Mouse (Mus musculus): ENCODE data around the gene Ect2. TPM values are rescaled to one million over a fixed set of nuclear protein-coding genes. Genes with fewer than 3 reads are reported as not detected.

Gene Ect2
- polyA plus RNA-seq, 1 experiment from 2014 or later, result 52.3 TPM

DNA sequence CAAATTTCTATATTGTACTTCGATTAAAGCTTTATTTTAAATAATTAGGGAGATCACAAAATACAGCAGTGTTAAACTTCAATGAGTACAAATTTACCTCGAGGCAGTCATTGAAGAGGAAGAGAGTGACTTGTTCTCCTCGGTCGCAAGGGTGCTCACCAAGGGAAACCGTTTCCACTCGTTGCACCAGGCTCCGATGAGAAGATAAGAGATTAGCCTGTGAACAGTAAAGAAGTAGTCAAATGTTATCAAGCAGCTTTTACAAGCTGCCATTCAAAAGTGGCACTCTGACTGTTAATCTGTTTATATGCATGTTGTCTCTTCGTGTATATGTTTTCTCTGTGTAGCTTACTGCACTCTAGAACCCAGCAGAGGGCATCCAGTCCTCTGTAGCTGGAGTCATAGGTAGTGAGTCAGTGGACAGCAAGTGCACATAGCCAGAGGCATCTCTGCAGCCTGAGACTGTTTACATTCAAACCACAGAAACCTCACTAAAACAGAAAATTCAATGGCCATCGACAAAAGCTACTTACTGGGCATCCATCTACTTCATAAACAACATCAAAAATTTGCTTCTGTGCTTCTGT is 31.7 kb downstream of the Ect2 start:
- H3K27me3 ChIP-seq (ENCODE audit: control insufficient read depth, insufficient read depth, low read length), result no peaks in the 10 kb centered on the region
- H3K4me1 ChIP-seq (ENCODE audit: control insufficient read depth in 2 of 2, insufficient read depth in 2 of 2, low read length in 2 of 2), result no peaks in the 10 kb centered on the region
- WGBS, result 74% methylated on average over 9 of the region's 9 CpGs
- no peak overlapping the region for H3K27ac ChIP-seq (replicated peaks in 1 of 2; ENCODE audit: control insufficient read depth in 1 of 2, insufficient read depth in 1 of 2, low read depth in 2 of 2, low read length in 2 of 2)
- no peak overlapping the region for H3K4me3 ChIP-seq (ENCODE audit: control insufficient read depth in 1 of 2, insufficient read depth in 1 of 2, low read depth in 1 of 2, low read length in 2 of 2)
- no peak overlapping the region for H3K9ac ChIP-seq (ENCODE audit: low read length)
- no peak for ATAC-seq (ENCODE audit: insufficient number of reproducible peaks, insufficient read depth, low FRiP score, low read depth)
- H3K9me3 ChIP-seq (ENCODE audit: control insufficient read depth, low read length), result no peaks in the 10 kb centered on the region
- H3K4me2 ChIP-seq (ENCODE audit: low read length), result no peak overlapping the region
- H3K36me3 ChIP-seq (ENCODE audit: control insufficient read depth, insufficient read depth, low read length), result peaks cover 90% of the 10 kb centered on the region

GRCm38 (mm10) chr3:27120932-27121331 is 32.7 kb downstream of the Ect2 start:
- no peaks in the 10 kb centered on the region for H3K9me3 ChIP-seq (ENCODE audit: control insufficient read depth, low read length)
- no peak overlapping the region for H3K4me2 ChIP-seq (ENCODE audit: low read length)
- H3K4me1 ChIP-seq (ENCODE audit: control insufficient read depth in 2 of 2, insufficient read depth in 2 of 2, low read length in 2 of 2), result no peaks in the 10 kb centered on the region
- WGBS, result 79% methylated on average over 6 of the region's 6 CpGs
- no peak overlapping the region for H3K9ac ChIP-seq (ENCODE audit: low read length)
- no peak overlapping the region for H3K4me3 ChIP-seq (ENCODE audit: control insufficient read depth in 1 of 2, insufficient read depth in 1 of 2, low read depth in 1 of 2, low read length in 2 of 2)
- ATAC-seq (ENCODE audit: insufficient number of reproducible peaks, insufficient read depth, low FRiP score, low read depth), result no peak
- no peak overlapping the region for H3K27ac ChIP-seq (replicated peaks in 1 of 2; ENCODE audit: control insufficient read depth in 1 of 2, insufficient read depth in 1 of 2, low read depth in 2 of 2, low read length in 2 of 2)
- no peaks in the 10 kb centered on the region for H3K27me3 ChIP-seq (ENCODE audit: control insufficient read depth, insufficient read depth, low read length)
- peaks cover 90% of the 10 kb centered on the region for H3K36me3 ChIP-seq (ENCODE audit: control insufficient read depth, insufficient read depth, low read length)

- no peak overlapping the region for H3K27ac ChIP-seq (replicated peaks in 1 of 2; ENCODE audit: control insufficient read depth in 1 of 2, insufficient read depth in 1 of 2, low read depth in 2 of 2, low read length in 2 of 2)
- H3K4me2 ChIP-seq (ENCODE audit: low read length), result no peak overlapping the region
- H3K9me3 ChIP-seq (ENCODE audit: control insufficient read depth, low read length), result no peaks in the 10 kb centered on the region
- no peak overlapping the region for H3K4me3 ChIP-seq (ENCODE audit: control insufficient read depth in 1 of 2, insufficient read depth in 1 of 2, low read depth in 1 of 2, low read length in 2 of 2)
- H3K9ac ChIP-seq (ENCODE audit: low read length), result no peak overlapping the region
- H3K4me1 ChIP-seq (ENCODE audit: control insufficient read depth in 2 of 2, insufficient read depth in 2 of 2, low read length in 2 of 2), result no peaks in the 10 kb centered on the region
- ATAC-seq (ENCODE audit: insufficient number of reproducible peaks, insufficient read depth, low FRiP score, low read depth), result no peak
- WGBS, result 80% methylated on average over 4 of the region's 4 CpGs
- H3K36me3 ChIP-seq (ENCODE audit: control insufficient read depth, insufficient read depth, low read length), result peaks cover 80% of the 10 kb centered on the region
- no peaks in the 10 kb centered on the region for H3K27me3 ChIP-seq (ENCODE audit: control insufficient read depth, insufficient read depth, low read length)
Measured at GRCm38 (mm10) chr3:27118227-27118626, 35.5 kb downstream of the Ect2 start.

DNA sequence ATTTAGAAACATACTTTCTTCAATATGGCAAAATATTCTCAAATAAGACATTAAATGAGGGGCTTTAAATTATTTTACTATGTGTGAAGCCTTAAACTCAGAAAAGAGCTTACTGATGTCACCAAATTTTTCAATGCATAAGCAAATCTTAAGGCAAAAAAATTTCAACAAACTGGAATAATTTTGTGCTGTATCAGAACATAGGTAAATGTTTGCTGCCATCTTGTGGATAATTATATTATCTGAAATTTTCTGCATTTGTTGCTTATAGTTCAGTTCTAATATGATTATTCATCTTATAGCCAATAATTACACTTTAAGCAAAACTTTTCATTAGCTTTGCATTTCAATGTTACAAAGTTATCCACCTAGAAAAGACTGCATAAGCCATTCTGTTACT is 42.8 kb downstream of the Ect2 start:
- H3K4me2 ChIP-seq (ENCODE audit: low read length), result no peak overlapping the region
- H3K4me1 ChIP-seq (ENCODE audit: control insufficient read depth in 2 of 2, insufficient read depth in 2 of 2, low read length in 2 of 2), result no peaks in the 10 kb centered on the region
- no peaks in the 10 kb centered on the region for H3K9me3 ChIP-seq (ENCODE audit: control insufficient read depth, low read length)
- ATAC-seq (ENCODE audit: insufficient number of reproducible peaks, insufficient read depth, low FRiP score, low read depth), result no peak
- H3K9ac ChIP-seq (ENCODE audit: low read length), result no peak overlapping the region
- no peak overlapping the region for H3K27ac ChIP-seq (replicated peaks in 1 of 2; ENCODE audit: control insufficient read depth in 1 of 2, insufficient read depth in 1 of 2, low read depth in 2 of 2, low read length in 2 of 2)
- no peaks in the 10 kb centered on the region for H3K27me3 ChIP-seq (ENCODE audit: control insufficient read depth, insufficient read depth, low read length)
- no peak overlapping the region for H3K4me3 ChIP-seq (ENCODE audit: control insufficient read depth in 1 of 2, insufficient read depth in 1 of 2, low read depth in 1 of 2, low read length in 2 of 2)
- H3K36me3 ChIP-seq (ENCODE audit: control insufficient read depth, insufficient read depth, low read length), result peaks cover 70% of the 10 kb centered on the region

GRCm38 (mm10) chr3:27109109-27109508 is 44.6 kb downstream of the Ect2 start:
- Histone ChIP-seq H3K4me2 (ENCODE audit: low read length) (no peak overlapping the region), H3K27me3 (ENCODE audit: control insufficient read depth, insufficient read depth, low read length) (no peaks in the 10 kb centered on the region), H3K36me3 (ENCODE audit: control insufficient read depth, insufficient read depth, low read length) (peaks cover 71% of the 10 kb centered on the region), H3K4me1 (ENCODE audit: control insufficient read depth in 2 of 2, insufficient read depth in 2 of 2, low read length in 2 of 2) (no peaks in the 10 kb centered on the region), H3K9me3 (ENCODE audit: control insufficient read depth, low read length) (no peaks in the 10 kb centered on the region), H3K27ac (replicated peaks in 1 of 2; ENCODE audit: control insufficient read depth in 1 of 2, insufficient read depth in 1 of 2, low read depth in 2 of 2, low read length in 2 of 2) (no peak overlapping the region), H3K4me3 (ENCODE audit: control insufficient read depth in 1 of 2, insufficient read depth in 1 of 2, low read depth in 1 of 2, low read length in 2 of 2) (no peak overlapping the region), H3K9ac (ENCODE audit: low read length) (no peak overlapping the region)
- 89% methylated on average over 4 of the region's 4 CpGs for WGBS
- no peak for ATAC-seq (ENCODE audit: insufficient number of reproducible peaks, insufficient read depth, low FRiP score, low read depth)

GRCm38 (mm10) chr3:27107142-27107541 is 46.5 kb downstream of the Ect2 start:
- no peaks in the 10 kb centered on the region for H3K9me3 ChIP-seq (ENCODE audit: control insufficient read depth, low read length)
- no peak for ATAC-seq (ENCODE audit: insufficient number of reproducible peaks, insufficient read depth, low FRiP score, low read depth)
- H3K4me3 ChIP-seq (ENCODE audit: control insufficient read depth in 1 of 2, insufficient read depth in 1 of 2, low read depth in 1 of 2, low read length in 2 of 2), result no peak overlapping the region
- peaks cover 77% of the 10 kb centered on the region for H3K36me3 ChIP-seq (ENCODE audit: control insufficient read depth, insufficient read depth, low read length)
- no peaks in the 10 kb centered on the region for H3K27me3 ChIP-seq (ENCODE audit: control insufficient read depth, insufficient read depth, low read length)
- H3K4me2 ChIP-seq (ENCODE audit: low read length), result no peak overlapping the region
- no peak overlapping the region for H3K27ac ChIP-seq (replicated peaks in 1 of 2; ENCODE audit: control insufficient read depth in 1 of 2, insufficient read depth in 1 of 2, low read depth in 2 of 2, low read length in 2 of 2)
- 79% methylated on average over 6 of the region's 6 CpGs for WGBS
- no peaks in the 10 kb centered on the region for H3K4me1 ChIP-seq (ENCODE audit: control insufficient read depth in 2 of 2, insufficient read depth in 2 of 2, low read length in 2 of 2)
- H3K9ac ChIP-seq (ENCODE audit: low read length), result no peak overlapping the region

GRCm38 (mm10) chr3:27102965-27103364 is 50.7 kb downstream of the Ect2 start:
- H3K4me1 ChIP-seq (ENCODE audit: control insufficient read depth in 2 of 2, insufficient read depth in 2 of 2, low read length in 2 of 2), result no peaks in the 10 kb centered on the region
- no peak overlapping the region for H3K4me3 ChIP-seq (ENCODE audit: control insufficient read depth in 1 of 2, insufficient read depth in 1 of 2, low read depth in 1 of 2, low read length in 2 of 2)
- H3K27ac ChIP-seq (replicated peaks in 1 of 2; ENCODE audit: control insufficient read depth in 1 of 2, insufficient read depth in 1 of 2, low read depth in 2 of 2, low read length in 2 of 2), result no peak overlapping the region
- no peak overlapping the region for H3K4me2 ChIP-seq (ENCODE audit: low read length)
- ATAC-seq (ENCODE audit: insufficient number of reproducible peaks, insufficient read depth, low FRiP score, low read depth), result no peak
- H3K27me3 ChIP-seq (ENCODE audit: control insufficient read depth, insufficient read depth, low read length), result no peaks in the 10 kb centered on the region
- 86% methylated on average over 6 of the region's 6 CpGs for WGBS
- no peaks in the 10 kb centered on the region for H3K9me3 ChIP-seq (ENCODE audit: control insufficient read depth, low read length)
- H3K36me3 ChIP-seq (ENCODE audit: control insufficient read depth, insufficient read depth, low read length), result peaks cover 86% of the 10 kb centered on the region
- H3K9ac ChIP-seq (ENCODE audit: low read length), result no peak overlapping the region

DNA sequence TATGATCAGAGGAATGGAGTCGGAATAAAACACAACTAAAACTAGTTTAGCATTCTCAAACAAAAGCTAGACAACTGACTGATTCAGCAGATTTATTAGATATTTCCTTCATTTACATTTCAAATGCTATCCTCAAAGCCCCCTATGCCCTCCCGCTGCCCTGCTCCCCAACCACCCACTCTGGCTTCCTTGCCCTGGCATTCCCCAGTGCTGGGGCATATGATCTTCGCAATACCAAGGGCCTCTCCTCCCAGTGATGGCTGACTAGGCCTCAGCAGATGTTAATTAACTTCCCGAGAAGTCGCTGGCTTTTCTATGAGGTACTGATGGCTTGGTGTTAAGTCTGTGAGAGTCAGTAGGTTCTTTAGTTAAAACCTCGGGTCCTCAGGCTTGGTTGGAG is 55.0 kb downstream of the Ect2 start:
- no peak overlapping the region for H3K9ac ChIP-seq (ENCODE audit: low read length)
- no peaks in the 10 kb centered on the region for H3K9me3 ChIP-seq (ENCODE audit: control insufficient read depth, low read length)
- H3K4me3 ChIP-seq (ENCODE audit: control insufficient read depth in 1 of 2, insufficient read depth in 1 of 2, low read depth in 1 of 2, low read length in 2 of 2), result no peak overlapping the region
- ATAC-seq (ENCODE audit: insufficient number of reproducible peaks, insufficient read depth, low FRiP score, low read depth), result no peak
- 95% methylated on average over 6 of the region's 6 CpGs for WGBS
- H3K36me3 ChIP-seq (ENCODE audit: control insufficient read depth, insufficient read depth, low read length), result peaks cover 68% of the 10 kb centered on the region
- H3K27ac ChIP-seq (replicated peaks in 1 of 2; ENCODE audit: control insufficient read depth in 1 of 2, insufficient read depth in 1 of 2, low read depth in 2 of 2, low read length in 2 of 2), result no peak overlapping the region
- no peaks in the 10 kb centered on the region for H3K4me1 ChIP-seq (ENCODE audit: control insufficient read depth in 2 of 2, insufficient read depth in 2 of 2, low read length in 2 of 2)
- H3K4me2 ChIP-seq (ENCODE audit: low read length), result no peak overlapping the region
- H3K27me3 ChIP-seq (ENCODE audit: control insufficient read depth, insufficient read depth, low read length), result no peaks in the 10 kb centered on the region

Data from heart, embryonic 14.5 days (tissue).